Mouse (Mus musculus) cerebellum, adult 18-20 months (tissue): ENCODE data around the gene Treml2.
A peak's percentile ranks its signal among the peaks of the same experiment; 100 is the strongest.
"Not testable (repeated sequence)": the region's sequence is repeated elsewhere in the genome, so short reads cannot be mapped to it uniquely, and the experiment has no call there.

ENCODE experiments used
- DNase-seq, 2 experiments: peaks; one replicate each; pipeline ENCODE4 v3.0.0; 2021

Treml2 gene

DNA sequence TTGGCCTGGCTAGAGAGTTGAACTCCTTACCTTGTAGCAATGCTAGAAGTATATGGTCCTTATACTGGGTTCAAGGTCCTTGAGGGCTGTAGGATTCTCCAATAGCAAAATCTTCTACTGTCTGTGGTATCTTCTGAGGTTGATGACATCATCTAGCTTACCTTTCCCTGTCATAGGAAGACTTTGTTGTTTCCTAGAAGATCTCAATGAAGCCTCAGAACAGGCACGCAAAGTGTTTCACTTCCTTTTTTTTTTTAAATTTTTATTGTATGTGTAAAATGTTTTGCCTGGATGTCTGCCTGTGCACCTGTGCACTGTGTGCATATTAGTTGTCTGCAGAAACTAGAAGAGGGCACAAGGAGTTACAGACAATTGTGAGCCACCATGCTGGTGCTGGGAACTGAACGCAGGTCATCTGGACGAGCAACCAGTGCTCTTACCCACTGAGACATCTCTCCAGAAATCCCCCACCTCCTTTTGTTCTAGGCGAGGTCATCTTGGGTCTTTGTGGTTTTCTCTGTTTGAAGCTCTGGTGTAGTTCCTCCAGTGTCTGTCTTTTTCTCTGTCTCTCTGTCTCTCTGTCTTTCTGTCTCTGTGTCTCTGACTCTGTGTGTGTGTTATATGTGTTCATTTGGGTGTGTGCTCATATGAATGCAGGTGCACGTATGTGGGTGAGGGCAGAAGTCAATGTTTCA, 5.7 kb upstream of the Treml2 start:
- DNase-seq = no peak

- DNase-seq = no peak
Observed at GRCm38 (mm10) chr17:48299756-48300155, 458 bp downstream of the Treml2 start.

GRCm38 (mm10) chr17:48300199-48300598, 901 bp downstream of the Treml2 start:
- no peak for DNase-seq

DNA sequence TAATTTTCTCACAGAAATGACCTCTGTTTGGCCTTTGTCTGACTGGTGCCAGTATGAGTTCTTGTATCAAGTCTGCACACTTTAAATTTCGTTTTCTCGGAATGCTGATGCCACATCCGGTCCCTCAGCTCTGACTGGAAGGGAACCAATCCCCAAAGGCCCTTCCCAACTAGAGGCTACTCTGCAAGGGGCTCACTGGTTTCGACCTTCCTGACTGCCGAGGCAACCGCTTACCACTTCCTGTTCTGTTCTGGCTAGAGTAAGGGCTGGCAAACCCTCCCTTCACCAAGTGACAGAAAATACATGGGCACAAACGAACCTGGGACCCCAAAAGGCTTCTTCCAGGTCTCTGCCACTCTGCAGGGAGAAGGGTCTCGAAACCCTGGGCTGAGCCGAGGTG, 1.6 kb downstream of the Treml2 start:
- no peak for DNase-seq

GRCm38 (mm10) chr17:48301792-48302191, 2.5 kb downstream of the Treml2 start:
- no peak for DNase-seq

DNA sequence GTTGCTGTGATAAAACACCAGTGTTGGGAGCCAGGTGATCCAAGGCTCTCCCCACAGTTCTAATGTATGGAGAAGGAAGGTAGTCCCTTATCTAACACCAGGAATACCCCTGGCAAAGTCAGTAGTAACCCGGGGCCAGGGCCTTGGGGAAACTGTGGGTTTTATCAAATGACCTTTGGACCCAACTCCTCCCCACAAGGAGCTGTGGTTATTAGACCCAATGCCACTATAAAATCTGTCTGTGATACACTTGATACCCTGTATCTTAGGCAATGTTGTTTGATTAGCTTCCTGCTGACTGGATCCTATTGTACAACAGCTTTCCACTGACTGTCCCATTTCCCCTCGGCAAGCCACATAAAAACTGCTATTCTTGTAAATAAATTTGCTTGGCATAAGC, 12.8 kb downstream of the Treml2 start:
- no peak for DNase-seq

- DNase-seq = not testable (repeated sequence)
Observed at GRCm38 (mm10) chr17:48315905-48316579, 16.7 kb downstream of the Treml2 start, which contains the start of gene B430306N03Rik. Gene B430306N03Rik (plus strand): TSS chr17:48316141.

DNA sequence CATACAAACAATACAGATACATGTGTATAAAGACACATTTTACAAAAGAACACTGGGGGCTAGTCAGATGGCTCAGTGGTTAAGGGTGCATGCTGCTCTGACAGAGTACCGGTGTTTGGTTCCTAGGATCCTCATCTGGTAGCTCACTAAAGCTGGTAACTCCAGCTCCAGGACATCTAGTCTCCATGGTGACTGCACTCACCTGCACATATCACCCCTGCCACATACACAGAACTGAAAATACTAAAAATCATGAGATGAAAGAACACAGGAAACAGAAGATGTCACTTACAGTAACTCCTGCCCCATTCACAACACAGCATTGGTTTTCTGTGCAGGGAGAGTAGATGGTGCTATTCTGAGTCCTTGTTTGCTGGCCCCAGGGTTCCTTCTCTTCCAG, 19.4 kb downstream of the Treml2 start:
- no peak for DNase-seq

DNA sequence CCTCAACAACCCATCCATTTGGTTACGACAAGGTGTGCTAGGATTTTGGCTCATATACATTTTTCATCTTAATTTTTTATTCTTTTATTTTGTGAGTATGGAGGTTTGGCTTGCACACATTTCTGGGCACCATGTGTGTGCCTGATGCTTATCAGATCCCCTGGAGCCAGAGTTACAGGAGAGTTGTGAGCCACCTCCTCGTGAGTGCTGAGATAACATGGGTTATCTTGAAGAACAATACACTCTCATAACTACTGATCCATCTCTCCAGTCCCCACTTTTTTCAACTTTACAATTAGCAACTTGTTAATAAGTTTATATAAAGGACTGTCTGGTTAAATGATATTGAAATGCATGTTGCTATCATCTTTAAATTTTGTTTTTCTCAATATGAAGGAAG, 22.0 kb downstream of the Treml2 start:
- no peak for DNase-seq

GRCm38 (mm10) chr17:48323236-48323635, 23.9 kb downstream of the Treml2 start:
- no peak for DNase-seq

DNA sequence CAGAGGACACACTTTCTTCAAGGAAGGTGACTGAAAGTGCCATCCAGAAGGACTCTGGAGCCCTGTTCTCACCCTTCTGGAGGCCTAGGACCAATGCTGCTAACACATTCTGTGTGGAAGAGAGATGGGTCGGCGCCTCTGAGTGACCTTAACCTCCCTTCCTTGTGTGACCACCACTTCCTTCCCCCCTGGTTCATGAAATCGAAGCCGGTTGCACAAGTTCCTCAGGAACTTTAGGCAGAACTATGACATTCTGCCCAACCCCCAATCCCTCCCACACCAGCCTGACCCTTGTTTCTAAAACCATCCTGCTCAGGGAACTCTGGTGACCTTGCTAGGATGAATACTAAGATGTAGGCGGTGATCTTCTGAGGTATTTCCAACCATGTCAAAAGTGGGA, 25.0 kb downstream of the Treml2 start:
- DNase-seq = no peak

- no peak for DNase-seq
Observed at GRCm38 (mm10) chr17:48325093-48325492, 25.8 kb downstream of the Treml2 start.

DNA sequence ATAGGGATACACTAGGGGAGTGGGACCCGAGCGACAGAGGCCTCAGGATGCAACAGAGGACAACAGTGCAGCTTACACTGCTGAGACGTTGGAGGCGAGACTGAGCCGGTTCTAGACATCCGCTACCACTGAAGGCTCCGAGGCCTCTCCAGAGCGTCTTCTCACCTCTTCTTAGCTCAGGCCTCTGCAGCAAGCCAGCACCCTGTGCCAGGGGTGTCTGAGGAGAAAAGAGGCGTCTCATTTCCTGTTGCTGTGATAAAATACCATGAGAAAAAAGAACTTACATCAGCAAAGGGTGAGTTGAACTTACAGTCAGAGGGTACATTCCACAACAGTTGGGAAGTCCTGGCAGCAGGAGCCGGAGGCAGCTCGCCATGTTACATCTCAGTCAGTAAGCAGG, 26.3 kb downstream of the Treml2 start:
- DNase-seq = no peak

DNA sequence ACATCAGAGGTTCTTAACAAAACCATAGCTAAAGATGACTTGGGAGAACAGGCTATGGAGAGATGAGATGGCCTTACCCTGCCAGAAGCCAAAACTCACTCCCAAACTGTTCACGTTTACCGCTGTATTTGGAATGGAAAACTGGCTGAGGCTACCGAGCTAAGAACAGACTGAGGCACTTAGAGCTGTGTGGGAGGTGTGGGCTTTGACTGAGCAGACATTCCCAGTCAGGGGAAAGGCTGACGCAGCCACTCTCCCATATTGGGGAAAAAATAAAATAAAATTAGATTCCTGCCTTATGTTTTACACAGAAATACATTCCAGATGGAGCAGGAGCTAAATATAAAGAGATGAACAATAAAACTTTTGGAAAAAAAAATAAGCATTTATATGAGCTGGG, 27.4 kb downstream of the Treml2 start:
- no peak for DNase-seq

DNA sequence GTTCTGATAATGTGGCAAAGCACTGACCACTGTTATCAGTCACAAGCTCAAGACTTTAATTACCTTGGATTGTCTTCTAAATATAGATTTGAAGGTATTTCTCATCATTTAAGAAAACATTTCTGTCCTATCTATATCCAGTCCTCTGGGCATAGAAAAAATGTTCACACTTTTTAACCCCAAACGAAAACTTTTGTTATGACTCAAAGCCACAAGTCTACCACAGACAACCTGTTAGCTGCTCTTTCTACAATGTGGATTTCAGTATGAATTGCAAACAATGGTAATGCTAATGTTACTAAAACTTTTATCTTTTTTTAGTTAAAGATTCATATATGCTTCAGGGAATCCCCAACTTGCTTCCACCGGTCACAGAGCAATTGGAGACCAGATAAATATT, 33.2 kb downstream of the Treml2 start:
- no peak for DNase-seq

GRCm38 (mm10) chr17:48334186-48334585, 34.9 kb downstream of the Treml2 start:
- no peak for DNase-seq

DNA sequence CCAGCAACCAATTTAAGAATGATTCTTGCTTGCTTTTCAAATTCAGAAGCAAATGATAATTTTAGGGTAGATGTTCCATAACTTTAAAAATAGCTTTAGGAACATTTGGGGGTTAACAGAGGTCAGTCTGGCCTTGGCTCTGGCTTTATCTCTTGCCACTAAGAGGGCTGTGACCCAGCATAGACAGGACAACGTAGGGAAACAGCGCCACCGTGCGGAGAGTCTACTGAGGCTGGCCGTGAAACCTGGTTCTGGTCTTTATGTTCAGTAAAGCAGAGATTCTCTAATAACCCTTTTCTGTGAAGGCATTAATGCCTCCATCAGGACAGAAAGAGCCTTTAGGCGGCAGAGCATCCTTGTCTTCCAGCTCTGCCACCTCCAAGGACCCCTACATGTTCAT, 37.6 kb downstream of the Treml2 start:
- peak; percentile 49 to 62 for DNase-seq

- DNase-seq = no peak
Observed at GRCm38 (mm10) chr17:48340267-48340666, 41.0 kb downstream of the Treml2 start.

- no peak for DNase-seq
Observed at GRCm38 (mm10) chr17:48341947-48342346, 42.6 kb downstream of the Treml2 start.

DNA sequence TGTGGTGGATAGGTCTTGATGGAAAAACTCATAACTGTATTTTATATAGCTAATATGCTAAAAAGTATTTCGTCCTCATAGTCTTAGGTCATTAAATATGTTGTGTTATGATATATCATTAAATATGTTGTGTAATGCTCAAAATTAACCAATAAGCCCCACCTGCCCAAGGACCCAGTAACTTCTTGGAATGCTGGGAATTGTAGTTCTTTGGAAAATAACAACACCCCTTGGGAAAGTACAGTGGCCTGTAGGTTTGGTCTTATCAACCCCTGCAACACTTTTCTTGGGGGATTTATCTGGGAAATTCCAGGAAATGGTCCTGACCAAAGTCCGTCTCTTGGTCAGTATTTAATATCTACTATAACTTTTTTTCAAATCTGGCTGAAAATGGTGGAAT, 43.8 kb downstream of the Treml2 start:
- no peak for DNase-seq

DNA sequence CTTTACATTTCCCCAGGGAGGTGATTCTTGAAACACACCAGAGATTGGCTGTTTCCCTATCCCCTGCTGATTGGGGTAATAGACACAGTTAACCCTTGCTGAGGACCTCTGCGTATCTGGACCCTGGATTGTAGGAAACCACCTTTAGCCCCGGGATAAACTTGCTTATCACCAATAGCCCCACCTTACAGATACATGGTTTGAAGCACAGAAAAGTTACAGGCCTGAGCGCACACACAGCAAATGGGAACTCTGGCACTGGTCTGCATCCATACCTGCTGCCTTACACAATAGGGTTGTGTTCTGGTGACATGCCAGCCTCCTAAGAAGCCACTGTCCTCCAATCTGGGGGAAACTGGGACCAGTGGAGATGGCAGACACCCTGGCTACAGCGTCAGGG, 46.5 kb downstream of the Treml2 start:
- DNase-seq = no peak

DNA sequence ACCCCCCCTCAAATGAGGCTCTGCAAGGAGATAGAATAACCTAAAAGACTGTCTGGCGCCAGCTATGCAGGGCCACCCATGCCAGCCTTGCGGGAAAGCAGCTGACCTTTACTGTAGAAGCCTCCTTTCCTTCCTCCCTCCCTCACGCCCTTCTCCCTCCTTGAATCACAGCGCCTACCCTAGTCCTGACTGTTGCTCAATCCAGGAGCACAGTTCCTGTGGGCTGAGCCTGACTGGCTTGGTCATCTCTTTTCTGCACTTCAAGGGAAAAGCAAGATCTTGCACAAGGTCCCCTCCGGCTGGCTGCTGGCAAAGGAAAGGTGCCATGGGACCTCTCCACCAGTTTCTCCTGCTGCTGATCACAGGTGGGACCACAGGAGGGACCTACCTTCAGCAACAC, 46.9 kb downstream of the Treml2 start, which contains the start of gene Trem2:
TSS of gene Trem2 (plus strand) at position 171 of the 400 bp plus-strand sequence.
- DNase-seq = no peak

DNA sequence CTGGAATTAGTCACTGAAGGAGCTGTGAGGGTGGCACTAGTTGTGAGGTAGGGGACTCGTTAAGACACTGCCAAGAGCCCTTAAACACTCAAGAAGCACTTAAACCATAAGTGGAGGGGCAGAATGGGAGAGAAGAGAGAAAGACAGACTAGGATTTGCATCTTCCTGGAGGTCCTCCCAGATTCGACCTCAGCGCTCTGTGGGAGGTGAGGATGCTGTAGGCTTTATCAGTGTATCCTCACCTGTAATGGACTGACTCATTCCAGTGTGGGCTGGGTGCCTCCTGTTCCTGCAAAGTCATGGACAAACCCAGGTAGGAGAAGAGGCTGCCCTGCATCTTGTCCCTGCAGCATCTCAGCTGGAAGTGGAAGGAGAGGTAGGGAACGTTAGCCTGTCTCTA, 47.5 kb downstream of the Treml2 start:
- no peak for DNase-seq

GRCm38 (mm10) chr17:48347287-48347686, 48.0 kb downstream of the Treml2 start:
- no peak for DNase-seq
